Mouse (Mus musculus) stomach, postnatal 0 days (tissue): Measurements from ENCODE around the gene Ptcra.
A peak's percentile ranks its signal among the peaks of the same experiment; 100 is the strongest.

ENCODE experiments used
- CTCF ChIP-seq: IDR thresholded peaks from 2 replicates; pipeline ENCODE4 v1.5.1; 2016; ENCODE audit warnings: antibody characterized with exemption, low read depth, mild to moderate bottlenecking, moderate library complexity
- EP300 ChIP-seq: optimal IDR thresholded peaks from 2 replicates; pipeline ENCODE3; 2016; ENCODE audit warnings: antibody characterized with exemption

DNA sequence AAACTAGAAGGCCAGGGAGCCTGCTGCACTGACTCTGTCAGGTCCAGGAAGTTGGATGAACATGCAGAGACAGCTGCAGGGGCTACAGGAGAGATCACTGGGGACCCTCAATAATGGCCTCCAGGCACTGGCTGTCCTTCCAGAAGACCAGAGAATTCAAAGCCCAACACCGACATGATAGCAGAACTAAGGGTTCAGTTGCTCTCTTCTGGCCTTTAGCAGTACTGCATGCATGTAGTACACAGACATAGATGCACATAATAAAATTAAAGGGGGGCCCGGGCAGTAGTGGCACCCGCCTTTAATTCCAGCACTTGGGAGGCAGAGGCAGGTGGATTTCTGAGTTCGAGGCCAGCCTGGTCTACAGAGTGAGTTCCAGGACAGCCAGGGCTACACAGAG lies 7.5 kb upstream of the Ptcra start:
- no peak for TF ChIP-seq EP300
- TF ChIP-seq CTCF: peak; percentile 51
